8 mouse cellular contexts compared by ENCODE assay signal in the genomic region with DNA sequence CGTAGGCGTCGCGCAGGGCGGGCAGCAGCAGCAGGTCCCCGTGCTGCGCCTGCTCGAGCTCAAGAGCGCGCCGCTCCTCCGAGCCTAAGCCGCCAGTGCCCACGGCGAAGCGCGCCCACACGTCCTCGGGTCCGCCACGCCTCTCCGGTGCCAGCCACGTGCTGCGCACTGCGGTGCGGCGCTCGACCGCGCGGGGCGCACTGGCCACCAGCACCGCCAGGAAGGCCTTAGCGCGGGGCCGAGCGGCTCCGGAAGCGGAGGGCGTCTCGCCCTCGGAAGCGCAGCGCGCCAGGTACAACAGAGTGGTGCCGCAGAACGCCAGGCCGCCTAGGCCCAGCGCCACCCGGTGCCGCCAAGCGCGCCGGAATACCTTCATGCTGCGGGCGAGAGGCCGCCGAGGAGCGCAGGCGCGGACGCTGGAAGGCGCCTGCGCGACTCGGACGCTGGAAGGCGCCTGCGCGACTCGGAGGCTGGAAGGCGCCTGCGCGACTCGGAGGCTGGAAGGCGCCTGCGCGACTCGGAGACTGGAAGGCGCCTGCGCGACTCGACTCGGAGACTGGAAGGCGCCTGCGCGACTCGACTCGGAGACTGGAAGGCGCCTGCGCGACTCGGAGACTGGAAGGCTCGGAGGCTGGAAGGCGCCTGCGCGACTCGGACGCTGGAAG. TPM values are rescaled to one million over a fixed set of nuclear protein-coding genes. Genes with fewer than 3 reads are reported as not detected.
DNase-seq lines count a peak whose midpoint lies in the region; ATAC-seq and TF ChIP-seq lines count a peak whose summit lies in the region.

Gene B3galt6, minus strand, starts transcription at position 409 of the 665 bp plus-strand sequence.
Gene Sdf4, plus strand, starts transcription at position 632 of the 665 bp plus-strand sequence.

- TF ChIP-seq POLR2A in brain, embryonic 14.5 days (IDR thresholded peaks at IDR 0.05; ENCODE audit: borderline replicate concordance, extremely low read depth, insufficient read depth, insufficient read length, poor library complexity, severe bottlenecking), result peak; percentile 85
- peak; percentile 78 for TF ChIP-seq POLR2A in olfactory bulb, adult 2 months (IDR thresholded peaks at IDR 0.05; ENCODE audit: insufficient read depth, low read depth, low read length)
- TF ChIP-seq POLR2A in thymus, adult 2 months (IDR thresholded peaks at IDR 0.05; ENCODE audit: control insufficient read depth, extremely low read depth, insufficient read depth, low read length, poor library complexity), result peak; percentile 54; the same call in 1 of the 2 replicates

- H3K36me3 ChIP-seq in E14TG2a.4 (ENCODE audit: insufficient read depth, low read length), result peaks cover 53% of the 10 kb centered on the region
- H3K36me3 ChIP-seq in forebrain, embryonic 11.5 days (ENCODE audit: control insufficient read depth, insufficient read depth, low read length), result no peaks in the 10 kb centered on the region
- peaks cover 35% of the 10 kb centered on the region for H3K36me3 ChIP-seq in hindbrain, embryonic 10.5 days
- H3K36me3 ChIP-seq in lung, embryonic 15.5 days, result peaks cover 13% of the 10 kb centered on the region
- H3K36me3 ChIP-seq in thymus, adult 2 months (ENCODE audit: control insufficient read depth, insufficient read depth, low read length), result peaks cover 10% of the 10 kb centered on the region

- H3K4me2 ChIP-seq in forebrain, embryonic 11.5 days (ENCODE audit: low read depth, low read length, severe bottlenecking), result peak within 1 kb of the TSS; percentile 91
- peak within 1 kb of the TSS; percentile 97 for H3K4me2 ChIP-seq in lung, embryonic 15.5 days

- peak within 1 kb of the TSS; percentile 97 for H3K4me3 ChIP-seq in E14TG2a.4 (replicated peaks; ENCODE audit: low read length)
- peak within 1 kb of the TSS; percentile 89 for H3K4me3 ChIP-seq in forebrain, embryonic 11.5 days (ENCODE audit: low read depth, low read length)
- H3K4me3 ChIP-seq in hindbrain, embryonic 10.5 days, result peak within 1 kb of the TSS; percentile 91
- peak within 1 kb of the TSS; percentile 87 for H3K4me3 ChIP-seq in lung, embryonic 15.5 days
- peak within 1 kb of the TSS; percentile 82 for H3K4me3 ChIP-seq in olfactory bulb, adult 2 months (ENCODE audit: insufficient read depth, low read depth, low read length)
- H3K4me3 ChIP-seq in thymus, adult 2 months (ENCODE audit: control insufficient read depth, insufficient read depth, low read length), result peak within 1 kb of the TSS; percentile 63

- ATAC-seq in forebrain, embryonic 11.5 days (replicated peaks; ENCODE audit: low FRiP score), result peak; percentile 84
- ATAC-seq in lung, embryonic 15.5 days (ENCODE audit: borderline replicate concordance, extremely low read depth, low FRiP score, low TSS enrichment), result peak; percentile 87

- H3K9me3 ChIP-seq in E14TG2a.4 (ENCODE audit: low read length), result no peaks in the 10 kb centered on the region
- no peaks in the 10 kb centered on the region for H3K9me3 ChIP-seq in forebrain, embryonic 11.5 days (ENCODE audit: control insufficient read depth, low read length)
- H3K9me3 ChIP-seq in hindbrain, embryonic 10.5 days, result no peaks in the 10 kb centered on the region
- no peaks in the 10 kb centered on the region for H3K9me3 ChIP-seq in lung, embryonic 15.5 days

- peaks cover 57% of the 10 kb centered on the region for H3K4me1 ChIP-seq in E14TG2a.4 (replicated peaks; ENCODE audit: low read depth, low read length)
- peaks cover 13% of the 10 kb centered on the region; the same call in 1 of the 2 replicates for H3K4me1 ChIP-seq in forebrain, embryonic 11.5 days (replicated peaks; ENCODE audit: control insufficient read depth, insufficient read depth, low read length)
- H3K4me1 ChIP-seq in hindbrain, embryonic 10.5 days (replicated peaks), result peaks cover 36% of the 10 kb centered on the region
- H3K4me1 ChIP-seq in lung, embryonic 15.5 days, result peaks cover 32% of the 10 kb centered on the region
- H3K4me1 ChIP-seq in olfactory bulb, adult 2 months (ENCODE audit: control insufficient read depth, insufficient read depth, low read length), result peaks cover 13% of the 10 kb centered on the region
- peaks cover 12% of the 10 kb centered on the region for H3K4me1 ChIP-seq in thymus, adult 2 months (replicated peaks; ENCODE audit: control insufficient read depth, insufficient read depth, low read length)

- WGBS in forebrain, embryonic 11.5 days, result under 1% methylated on average over 91 of the region's 99 CpGs
- under 1% methylated on average over 99 of the region's 99 CpGs for WGBS in hindbrain, embryonic 10.5 days
- WGBS in lung, embryonic 15.5 days, result 1% methylated on average over 99 of the region's 99 CpGs
- under 1% methylated on average over 99 of the region's 99 CpGs for WGBS in olfactory bulb, adult 2 months
- WGBS in thymus, adult 2 months, result under 1% methylated on average over 99 of the region's 99 CpGs

- no peak for TF ChIP-seq CTCF in E14TG2a.4 (conservative IDR thresholded peaks at IDR 0.05; ENCODE audit: low read length)
- peak; percentile 74 for TF ChIP-seq CTCF in brain, embryonic 14.5 days (IDR thresholded peaks at IDR 0.05; ENCODE audit: borderline replicate concordance, extremely low read depth, insufficient read depth, insufficient read length)
- peak; percentile 96 for TF ChIP-seq CTCF in olfactory bulb, adult 2 months (IDR thresholded peaks at IDR 0.05; ENCODE audit: insufficient read depth, low read depth, low read length)
- peak; percentile 99 for TF ChIP-seq CTCF in thymus, adult 2 months (IDR thresholded peaks at IDR 0.05; ENCODE audit: borderline replicate concordance, control insufficient read depth, extremely low read depth, insufficient read depth, low read length, poor library complexity)

- H3K9ac ChIP-seq in forebrain, embryonic 11.5 days (ENCODE audit: low read length), result peak within 1 kb of the TSS; percentile 85
- H3K9ac ChIP-seq in lung, embryonic 15.5 days, result peak within 1 kb of the TSS; percentile 80

- H3K27me3 ChIP-seq in E14TG2a.4 (ENCODE audit: insufficient read depth, low read length), result no peaks in the 10 kb centered on the region
- H3K27me3 ChIP-seq in forebrain, embryonic 11.5 days (ENCODE audit: control insufficient read depth, insufficient read depth, low read length), result no peaks in the 10 kb centered on the region
- H3K27me3 ChIP-seq in hindbrain, embryonic 10.5 days (ENCODE audit: insufficient read depth, poor library complexity, severe bottlenecking), result no peaks in the 10 kb centered on the region
- H3K27me3 ChIP-seq in lung, embryonic 15.5 days, result no peaks in the 10 kb centered on the region
- H3K27me3 ChIP-seq in thymus, adult 2 months (ENCODE audit: control insufficient read depth, insufficient read depth, low read length), result no peaks in the 10 kb centered on the region

- H3K27ac ChIP-seq in forebrain, embryonic 11.5 days (ENCODE audit: low read depth, low read length), result peak within 1 kb of the TSS; percentile 87
- H3K27ac ChIP-seq in hindbrain, embryonic 10.5 days, result peak within 1 kb of the TSS; percentile 97
- H3K27ac ChIP-seq in lung, embryonic 15.5 days, result peak within 1 kb of the TSS; percentile 97
- H3K27ac ChIP-seq in olfactory bulb, adult 2 months (ENCODE audit: insufficient read depth, low read depth, low read length), result peak within 1 kb of the TSS; percentile 97
- peak within 1 kb of the TSS; percentile 67 for H3K27ac ChIP-seq in thymus, adult 2 months (ENCODE audit: control insufficient read depth, insufficient read depth, low read length)

- DNase-seq in brain, embryonic 14.5 days (ENCODE audit: low read depth), result peak; percentile 98
- peak; percentile 91 for DNase-seq in forebrain, embryonic 11.5 days (ENCODE audit: low spot score)
- peak; percentile 87 for DNase-seq in hindbrain, embryonic 10.5 days (ENCODE audit: low spot score)
- DNase-seq in layer of hippocampus, adult 9-10 months (ENCODE audit: low spot score), result peak; percentile 67
- peak; percentile 84 for DNase-seq in thymus, adult 2 months

RNA-seq across cellular contexts. Expression of gene B3galt6, which starts in this region (rescaled TPM):
- polyA plus RNA-seq in brain, embryonic 14.5 days (2012; rRNA removed), result 19.3 and 22.2 TPM in 2 replicates
- 16.3 and 20.4 TPM in 2 replicates for polyA plus RNA-seq in forebrain, embryonic 11.5 days (2014; fragmentation: Nextera tagmentation; extraction: Ambion mirVana)
- polyA plus RNA-seq in hindbrain, embryonic 10.5 days (2016; fragmentation: Nextera tagmentation; extraction: Ambion mirVana), result 13.8 and 17.2 TPM in 2 replicates
- 16.4 and 17.0 TPM in 2 replicates for polyA plus RNA-seq in lung, embryonic 15.5 days (2015; fragmentation: Nextera tagmentation; extraction: Ambion mirVana)
- polyA plus RNA-seq in olfactory bulb, adult 2 months (2012; ENCODE audit: insufficient read depth, insufficient read length, low replicate concordance, missing spikeins), result not detected in 2 replicates
- polyA plus RNA-seq in thymus, adult 2 months (2012; rRNA removed), result 9.5 and 10.8 TPM in 2 replicates

RNA-seq across cellular contexts. Expression of gene Sdf4, which starts in this region (rescaled TPM):
- 36.8 and 61.3 TPM in 2 replicates for polyA plus RNA-seq in brain, embryonic 14.5 days (2012; rRNA removed)
- 117 and 121 TPM in 2 replicates for polyA plus RNA-seq in forebrain, embryonic 11.5 days (2014; fragmentation: Nextera tagmentation; extraction: Ambion mirVana)
- polyA plus RNA-seq in hindbrain, embryonic 10.5 days (2016; fragmentation: Nextera tagmentation; extraction: Ambion mirVana), result 131 and 135 TPM in 2 replicates
- 156 and 162 TPM in 2 replicates for polyA plus RNA-seq in lung, embryonic 15.5 days (2015; fragmentation: Nextera tagmentation; extraction: Ambion mirVana)
- polyA plus RNA-seq in olfactory bulb, adult 2 months (2012; ENCODE audit: insufficient read depth, insufficient read length, low replicate concordance, missing spikeins), result 218 TPM in 1 of 2 replicates, not detected in the other
- 65.6 and 68.4 TPM in 2 replicates for polyA plus RNA-seq in thymus, adult 2 months (2012; rRNA removed)

Comparison
In these comparisons a context has a peak if more than half of its experiments do, and no peak if none do; other contexts are left out.
1. Peak in every context shown above with its lines: DNase-seq, ATAC-seq, H3K4me3 ChIP-seq and H3K27ac ChIP-seq.
2. RNA of gene B3galt6 (polyA plus RNA-seq): 19.3 to 22.2 TPM in brain, embryonic 14.5 days, 13.8 to 17.2 TPM in hindbrain, embryonic 10.5 days, 16.4 to 17.0 TPM in lung, embryonic 15.5 days, 16.3 to 20.4 TPM in forebrain, embryonic 11.5 days and 9.5 to 10.8 TPM in thymus, adult 2 months; not detected in olfactory bulb, adult 2 months; every median in the first group is over 10 times any median in the second.